ENCODE assay signal across 22 mouse cellular contexts in the genomic region with DNA sequence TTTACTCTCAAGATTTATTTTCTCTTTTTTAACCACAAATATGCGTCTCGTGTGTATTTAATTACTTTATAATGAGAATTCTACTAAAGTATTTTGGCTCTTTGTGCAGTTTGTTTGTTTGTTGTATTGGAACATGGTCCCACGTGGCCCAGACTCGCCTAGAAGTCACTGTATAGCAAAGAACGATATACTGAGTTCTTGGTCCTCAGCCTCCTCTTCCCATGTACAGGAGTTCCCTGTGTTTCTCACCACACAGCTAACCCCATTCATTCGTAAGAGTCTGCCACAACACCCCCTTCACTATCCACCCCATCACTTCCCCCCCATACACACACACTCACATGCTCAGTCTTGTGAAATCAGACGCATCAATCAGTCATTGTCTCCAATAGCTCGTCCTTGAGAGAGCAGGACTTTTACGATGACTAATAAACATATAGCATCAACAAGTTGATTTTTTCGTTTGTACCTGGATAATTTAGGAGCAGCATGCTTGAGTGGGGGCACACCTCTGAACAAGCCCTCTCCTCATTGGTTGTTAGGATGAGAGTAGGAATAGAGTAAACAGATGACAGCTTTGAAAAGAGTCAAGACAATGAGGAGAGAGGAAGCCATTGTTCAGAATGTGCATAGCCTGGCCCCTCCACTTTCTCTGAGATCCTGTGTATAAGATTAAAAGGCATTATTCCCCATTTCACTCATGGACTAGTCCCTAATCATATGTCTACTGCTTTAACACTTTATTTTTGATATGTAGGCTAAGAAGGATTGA.
DNase-seq lines count a peak whose midpoint lies in the region; ATAC-seq and TF ChIP-seq lines count a peak whose summit lies in the region.
"Had no signal": no experiment of that assay in that cellular context is flagged by ENCODE, and none has a peak within 500 bp of the region (broad histone marks: within the 10 kb centered on the region; RNA-seq: fewer than 3 reads in every experiment).

No protein-coding gene starts in this region.

- H3K4me3 ChIP-seq in embryonic facial prominence, embryonic 11.5 days (ENCODE audit: low read depth, low read length): no peak overlapping the region
- no peak overlapping the region for H3K4me3 ChIP-seq in embryonic facial prominence, embryonic 10.5 days
- no peak overlapping the region for H3K4me3 ChIP-seq in limb, embryonic 13.5 days
- H3K4me3 ChIP-seq in limb, embryonic 10.5 days: no peak overlapping the region
- no peak overlapping the region for H3K4me3 ChIP-seq in midbrain, embryonic 16.5 days (ENCODE audit: low read depth, low read length)
- no peak overlapping the region for H3K4me3 ChIP-seq in midbrain, embryonic 15.5 days
- H3K4me3 ChIP-seq in forebrain, postnatal 0 days (ENCODE audit: low read depth, low read length): no peak overlapping the region
- H3K4me3 ChIP-seq: erythroblast, embryonic 14.5 days; gastrocnemius, adult 2 months; heart, adult 2 months; heart, embryonic 13.5 days; kidney, embryonic 15.5 days; layer of hippocampus, adult 2 months; left cerebral cortex, adult 2 months; liver, embryonic 12.5 days; neural tube, embryonic 13.5 days had no signal

- TF ChIP-seq CTCF in forebrain, postnatal 0 days (IDR thresholded peaks at IDR 0.05; ENCODE audit: low read depth): no peak

- H3K27me3 ChIP-seq in embryonic facial prominence, embryonic 11.5 days (ENCODE audit: control insufficient read depth, insufficient read depth, low read length): no peaks in the 10 kb centered on the region
- no peaks in the 10 kb centered on the region for H3K27me3 ChIP-seq in embryonic facial prominence, embryonic 10.5 days (replicated peaks; ENCODE audit: low read depth, poor library complexity, severe bottlenecking)
- H3K27me3 ChIP-seq in limb, embryonic 13.5 days: no peaks in the 10 kb centered on the region
- no peaks in the 10 kb centered on the region for H3K27me3 ChIP-seq in limb, embryonic 10.5 days (ENCODE audit: low read depth, poor library complexity, severe bottlenecking)
- no peaks in the 10 kb centered on the region for H3K27me3 ChIP-seq in midbrain, embryonic 16.5 days (ENCODE audit: control insufficient read depth, insufficient read depth, low read depth, low read length)
- no peaks in the 10 kb centered on the region for H3K27me3 ChIP-seq in midbrain, embryonic 15.5 days (replicated peaks)
- no peaks in the 10 kb centered on the region for H3K27me3 ChIP-seq in forebrain, postnatal 0 days (ENCODE audit: insufficient read depth, low read length)
- H3K27me3 ChIP-seq: heart, embryonic 13.5 days; kidney, embryonic 15.5 days; liver, embryonic 12.5 days; neural tube, embryonic 13.5 days had no signal

- WGBS in embryonic facial prominence, embryonic 11.5 days: 81% methylated on average over 10 of the region's 10 CpGs
- WGBS in embryonic facial prominence, embryonic 10.5 days: 83% methylated on average over 10 of the region's 10 CpGs
- WGBS in limb, embryonic 13.5 days: 66% methylated on average over 10 of the region's 10 CpGs
- 81% methylated on average over 10 of the region's 10 CpGs for WGBS in limb, embryonic 10.5 days
- 82% methylated on average over 10 of the region's 10 CpGs for WGBS in midbrain, embryonic 16.5 days
- 82% methylated on average over 10 of the region's 10 CpGs for WGBS in midbrain, embryonic 15.5 days
- WGBS in forebrain, postnatal 0 days: 71% methylated on average over 10 of the region's 10 CpGs

- no peak for DNase-seq in embryonic facial prominence, embryonic 11.5 days (ENCODE audit: low spot score)
- no peak for DNase-seq in embryonic facial prominence, embryonic 10.5 days (ENCODE audit: low spot score)
- DNase-seq in limb, embryonic 10.5 days (ENCODE audit: low spot score): no peak
- no peak for DNase-seq in forebrain, postnatal 0 days
- DNase-seq in testis, postnatal 14 days (ENCODE audit: low spot score): no peak

- H3K36me3 ChIP-seq in embryonic facial prominence, embryonic 11.5 days (replicated peaks; ENCODE audit: control insufficient read depth, insufficient read depth, low read depth, low read length): no peaks in the 10 kb centered on the region
- no peaks in the 10 kb centered on the region for H3K36me3 ChIP-seq in embryonic facial prominence, embryonic 10.5 days (replicated peaks)
- H3K36me3 ChIP-seq in limb, embryonic 13.5 days: no peaks in the 10 kb centered on the region
- H3K36me3 ChIP-seq in limb, embryonic 10.5 days: no peaks in the 10 kb centered on the region
- no peaks in the 10 kb centered on the region for H3K36me3 ChIP-seq in midbrain, embryonic 16.5 days (ENCODE audit: control insufficient read depth, insufficient read depth, low read length)
- no peaks in the 10 kb centered on the region for H3K36me3 ChIP-seq in midbrain, embryonic 15.5 days (replicated peaks)
- H3K36me3 ChIP-seq in forebrain, postnatal 0 days (ENCODE audit: insufficient read depth): no peaks in the 10 kb centered on the region
- H3K36me3 ChIP-seq: G1E; heart, embryonic 13.5 days; kidney, embryonic 15.5 days; liver, embryonic 12.5 days; neural tube, embryonic 13.5 days had no signal

- H3K4me2 ChIP-seq in embryonic facial prominence, embryonic 11.5 days (ENCODE audit: low read depth, low read length): no peak overlapping the region
- no peak overlapping the region for H3K4me2 ChIP-seq in limb, embryonic 13.5 days (replicated peaks)
- no peak overlapping the region for H3K4me2 ChIP-seq in midbrain, embryonic 16.5 days (ENCODE audit: low read length)
- no peak overlapping the region for H3K4me2 ChIP-seq in midbrain, embryonic 15.5 days
- H3K4me2 ChIP-seq in forebrain, postnatal 0 days (ENCODE audit: low read depth): no peak overlapping the region
- H3K4me2 ChIP-seq: heart, embryonic 13.5 days; kidney, embryonic 15.5 days; liver, embryonic 12.5 days; neural tube, embryonic 13.5 days had no signal

- no peak overlapping the region for H3K9ac ChIP-seq in embryonic facial prominence, embryonic 11.5 days (replicated peaks; ENCODE audit: low read length)
- H3K9ac ChIP-seq in limb, embryonic 13.5 days: no peak overlapping the region
- H3K9ac ChIP-seq in midbrain, embryonic 16.5 days (ENCODE audit: low read depth, low read length): no peak overlapping the region
- H3K9ac ChIP-seq in midbrain, embryonic 15.5 days: no peak overlapping the region
- no peak overlapping the region for H3K9ac ChIP-seq in forebrain, postnatal 0 days
- H3K9ac ChIP-seq: heart, embryonic 13.5 days; kidney, embryonic 15.5 days; liver, embryonic 12.5 days; liver, postnatal 0 days; neural tube, embryonic 13.5 days had no signal

- no peaks in the 10 kb centered on the region for H3K4me1 ChIP-seq in embryonic facial prominence, embryonic 11.5 days (ENCODE audit: control insufficient read depth, insufficient read depth, low read length)
- no peaks in the 10 kb centered on the region for H3K4me1 ChIP-seq in embryonic facial prominence, embryonic 10.5 days
- no peaks in the 10 kb centered on the region for H3K4me1 ChIP-seq in limb, embryonic 13.5 days
- H3K4me1 ChIP-seq in limb, embryonic 10.5 days: no peaks in the 10 kb centered on the region
- no peaks in the 10 kb centered on the region for H3K4me1 ChIP-seq in midbrain, embryonic 16.5 days (ENCODE audit: control insufficient read depth, insufficient read depth, low read length)
- H3K4me1 ChIP-seq in midbrain, embryonic 15.5 days: no peaks in the 10 kb centered on the region
- no peaks in the 10 kb centered on the region for H3K4me1 ChIP-seq in forebrain, postnatal 0 days (ENCODE audit: insufficient read depth)
- H3K4me1 ChIP-seq: heart, embryonic 13.5 days; kidney, embryonic 15.5 days; neural tube, embryonic 13.5 days had no signal

- H3K9me3 ChIP-seq in embryonic facial prominence, embryonic 11.5 days (replicated peaks; ENCODE audit: control insufficient read depth, low read length): no peaks in the 10 kb centered on the region
- no peaks in the 10 kb centered on the region for H3K9me3 ChIP-seq in embryonic facial prominence, embryonic 10.5 days
- H3K9me3 ChIP-seq in limb, embryonic 13.5 days: no peaks in the 10 kb centered on the region
- H3K9me3 ChIP-seq in limb, embryonic 10.5 days (replicated peaks): no peaks in the 10 kb centered on the region
- no peaks in the 10 kb centered on the region for H3K9me3 ChIP-seq in midbrain, embryonic 16.5 days (replicated peaks; ENCODE audit: control insufficient read depth, low read length, poor library complexity, severe bottlenecking)
- no peaks in the 10 kb centered on the region for H3K9me3 ChIP-seq in midbrain, embryonic 15.5 days
- H3K9me3 ChIP-seq in forebrain, postnatal 0 days (ENCODE audit: low read length): no peaks in the 10 kb centered on the region
- H3K9me3 ChIP-seq: heart, embryonic 13.5 days; kidney, embryonic 15.5 days; liver, embryonic 12.5 days; neural tube, embryonic 13.5 days had no signal

- H3K27ac ChIP-seq in embryonic facial prominence, embryonic 11.5 days (replicated peaks; ENCODE audit: low read depth, low read length): no peak overlapping the region
- H3K27ac ChIP-seq in embryonic facial prominence, embryonic 10.5 days (replicated peaks): no peak overlapping the region
- no peak overlapping the region for H3K27ac ChIP-seq in limb, embryonic 13.5 days
- H3K27ac ChIP-seq in limb, embryonic 10.5 days: no peak overlapping the region
- H3K27ac ChIP-seq in midbrain, embryonic 16.5 days (ENCODE audit: low read length): no peak overlapping the region
- no peak overlapping the region for H3K27ac ChIP-seq in midbrain, embryonic 15.5 days
- no peak overlapping the region for H3K27ac ChIP-seq in forebrain, postnatal 0 days (ENCODE audit: low read depth, low read length)
- H3K27ac ChIP-seq: gastrocnemius, adult 2 months; heart, adult 2 months; heart, embryonic 13.5 days; kidney, embryonic 15.5 days; layer of hippocampus, adult 2 months; left cerebral cortex, adult 2 months; liver, embryonic 12.5 days; macrophage; neural tube, embryonic 13.5 days; stomach, postnatal 0 days had no signal

- ATAC-seq in embryonic facial prominence, embryonic 11.5 days (replicated peaks; ENCODE audit: insufficient number of reproducible peaks, low FRiP score, low TSS enrichment, low read depth): peak; percentile 61; the same call in 1 of the 2 replicates
- 0 out of 2 replicates have a peak, but pooled peaks have one; percentile 32 for ATAC-seq in limb, embryonic 13.5 days (ENCODE audit: low FRiP score, low read depth)
- ATAC-seq in midbrain, embryonic 16.5 days: 0 out of 2 replicates have a peak, but pooled peaks have one; percentile 25
- no peak for ATAC-seq in midbrain, embryonic 15.5 days (replicated peaks)
- peak; percentile 32; the same call in 1 of the 2 replicates for ATAC-seq in forebrain, postnatal 0 days
- ATAC-seq: liver, embryonic 12.5 days; liver, postnatal 0 days; lung, postnatal 0 days had no signal
